Comparison of ENCODE assay signal across 10 mouse cellular contexts in genomic region chr13:44209036-44209435, GRCm38 (mm10).
DNase-seq lines count a peak whose midpoint lies in the region; ATAC-seq lines count a peak whose summit lies in the region.
"Had no signal": no experiment of that assay in that cellular context is flagged by ENCODE, and none has a peak within 500 bp of the region (broad histone marks: within the 10 kb centered on the region; RNA-seq: fewer than 3 reads in every experiment).

No protein-coding gene starts in this region.

- H3K4me1 ChIP-seq in heart, embryonic 10.5 days, result peaks cover 58% of the 10 kb centered on the region
- H3K4me1 ChIP-seq in hindbrain, embryonic 10.5 days (replicated peaks), result peaks cover 70% of the 10 kb centered on the region
- H3K4me1 ChIP-seq in midbrain, embryonic 11.5 days (ENCODE audit: control insufficient read depth, insufficient read depth, low read length), result peaks cover 12% of the 10 kb centered on the region
- no peaks in the 10 kb centered on the region for H3K4me1 ChIP-seq in intestine, embryonic 16.5 days (ENCODE audit: control insufficient read depth, insufficient read depth, low read length)

- H3K36me3 ChIP-seq in heart, embryonic 10.5 days, result no peaks in the 10 kb centered on the region
- no peaks in the 10 kb centered on the region for H3K36me3 ChIP-seq in hindbrain, embryonic 10.5 days
- no peaks in the 10 kb centered on the region for H3K36me3 ChIP-seq in midbrain, embryonic 11.5 days (ENCODE audit: control insufficient read depth, insufficient read depth, low read length)
- no peaks in the 10 kb centered on the region for H3K36me3 ChIP-seq in intestine, embryonic 16.5 days (ENCODE audit: control insufficient read depth, insufficient read depth, low read length)
- H3K36me3 ChIP-seq: embryonic facial prominence, embryonic 12.5 days had no signal

- H3K27ac ChIP-seq in heart, embryonic 10.5 days, result peak overlapping the region; percentile 59
- H3K27ac ChIP-seq in hindbrain, embryonic 10.5 days, result no peak overlapping the region
- no peak overlapping the region for H3K27ac ChIP-seq in midbrain, embryonic 11.5 days (ENCODE audit: low read depth, low read length)
- no peak overlapping the region for H3K27ac ChIP-seq in intestine, embryonic 16.5 days (ENCODE audit: low read length)
- H3K27ac ChIP-seq: embryonic facial prominence, embryonic 12.5 days had no signal

- 38% methylated on average over 11 of the region's 11 CpGs for WGBS in heart, embryonic 10.5 days
- WGBS in hindbrain, embryonic 10.5 days, result 15% methylated on average over 11 of the region's 11 CpGs
- WGBS in midbrain, embryonic 11.5 days, result 10% methylated on average over 11 of the region's 11 CpGs
- 27% methylated on average over 11 of the region's 11 CpGs for WGBS in intestine, embryonic 16.5 days

- H3K4me3 ChIP-seq in heart, embryonic 10.5 days, result no peak overlapping the region
- 0 out of 2 replicates have a peak overlapping the region, but pooled peaks have one; percentile 16 for H3K4me3 ChIP-seq in hindbrain, embryonic 10.5 days
- H3K4me3 ChIP-seq in midbrain, embryonic 11.5 days (ENCODE audit: low read depth, low read length), result no peak overlapping the region
- H3K4me3 ChIP-seq in intestine, embryonic 16.5 days (ENCODE audit: low read length), result no peak overlapping the region
- H3K4me3 ChIP-seq: embryonic facial prominence, embryonic 12.5 days; left cerebral cortex, adult 2 months had no signal

- peaks cover 13% of the 10 kb centered on the region; the same call in 1 of the 2 replicates for H3K27me3 ChIP-seq in heart, embryonic 10.5 days (ENCODE audit: insufficient read depth, poor library complexity, severe bottlenecking)
- H3K27me3 ChIP-seq in hindbrain, embryonic 10.5 days (ENCODE audit: insufficient read depth, poor library complexity, severe bottlenecking), result peaks cover 89% of the 10 kb centered on the region
- H3K27me3 ChIP-seq in midbrain, embryonic 11.5 days (ENCODE audit: control insufficient read depth, insufficient read depth, low read length), result peaks cover 5% of the 10 kb centered on the region
- H3K27me3 ChIP-seq in intestine, embryonic 16.5 days (replicated peaks; ENCODE audit: control insufficient read depth, insufficient read depth, low read length), result no peaks in the 10 kb centered on the region

- 0 out of 2 replicates have a peak overlapping the region, but pooled peaks have one; percentile 20 for H3K9ac ChIP-seq in midbrain, embryonic 11.5 days (ENCODE audit: low read length)
- H3K9ac ChIP-seq in intestine, embryonic 16.5 days (ENCODE audit: low read depth, low read length), result no peak overlapping the region
- H3K9ac ChIP-seq: embryonic facial prominence, embryonic 12.5 days had no signal

- no peaks in the 10 kb centered on the region for H3K9me3 ChIP-seq in heart, embryonic 10.5 days
- H3K9me3 ChIP-seq in hindbrain, embryonic 10.5 days, result no peaks in the 10 kb centered on the region
- no peaks in the 10 kb centered on the region for H3K9me3 ChIP-seq in midbrain, embryonic 11.5 days (ENCODE audit: control insufficient read depth, low read length)
- H3K9me3 ChIP-seq in intestine, embryonic 16.5 days (ENCODE audit: control insufficient read depth, low read length), result no peaks in the 10 kb centered on the region
- H3K9me3 ChIP-seq: embryonic facial prominence, embryonic 12.5 days had no signal

- H3K4me2 ChIP-seq in midbrain, embryonic 11.5 days, result peak overlapping the region; percentile 30
- no peak overlapping the region for H3K4me2 ChIP-seq in intestine, embryonic 16.5 days (ENCODE audit: low read depth, low read length)
- H3K4me2 ChIP-seq: embryonic facial prominence, embryonic 12.5 days had no signal

- no peak for DNase-seq in heart, embryonic 10.5 days (ENCODE audit: low spot score)
- no peak for DNase-seq in heart, adult 9 months (ENCODE audit: low spot score in 2 of 2)
- DNase-seq in ZHBTc4 (ENCODE audit: low read depth, low spot score), result peak; percentile 30
- no peak for DNase-seq in hindbrain, embryonic 10.5 days (ENCODE audit: low spot score)
- no peak for DNase-seq in midbrain, embryonic 11.5 days (ENCODE audit: low spot score, missing footprints)
- DNase-seq in right cerebral cortex, postnatal 10 days (ENCODE audit: low spot score in 2 of 2), result no peak
- DNase-seq in spleen, postnatal 36 days (ENCODE audit: low spot score in 2 of 2), result no peak

- no peak for ATAC-seq in midbrain, embryonic 11.5 days (ENCODE audit: low FRiP score)
- no peak for ATAC-seq in intestine, embryonic 16.5 days
